Mouse (Mus musculus) midbrain, embryonic 11.5 days (tissue): ENCODE results near the gene Ajm1. TPM values are rescaled to one million over a fixed set of nuclear protein-coding genes. Genes with fewer than 3 reads are reported as not detected.

Source experiments
- ATAC-seq: fragments of 200-750 bp; cut with Nextera tagmentation; 2 replicates; pipeline ENCODE4 v1.8.0; 2017; ENCODE audit warnings: moderate TSS enrichment, moderate library complexity; ENCODE audit not compliant: low FRiP score
- DNase-seq: peaks from one replicate; pipeline ENCODE4 v3.0.0; 2015; ENCODE audit warnings: low spot score; ENCODE audit errors: missing footprints
- H3K27ac ChIP-seq: fragments of 300-500 bp; sonication (generic); 2 replicates; pipeline ENCODE4 v1.5.1; 2014; ENCODE audit warnings: low read depth, low read length
- H3K27me3 ChIP-seq: fragments of 300-500 bp; sonication (generic); 2 replicates; pipeline ENCODE4 v1.6.1; 2014; ENCODE audit warnings: mild to moderate bottlenecking, low read length, moderate library complexity, mixed read lengths; ENCODE audit not compliant: control insufficient read depth, insufficient read depth
- H3K36me3 ChIP-seq: fragments of 300-500 bp; sonication (generic); 2 replicates; pipeline ENCODE4 v1.6.1; 2014; ENCODE audit warnings: mild to moderate bottlenecking, low read length, moderate library complexity, mixed read lengths; ENCODE audit not compliant: control insufficient read depth, insufficient read depth
- H3K4me1 ChIP-seq: fragments of 300-500 bp; sonication (generic); 2 replicates; pipeline ENCODE4 v1.6.1; 2014; ENCODE audit warnings: low read length; ENCODE audit not compliant: control insufficient read depth, insufficient read depth
- H3K4me2 ChIP-seq: fragments of 300-500 bp; sonication (generic); 2 replicates; pipeline ENCODE4 v1.6.1; 2014; ENCODE audit warnings: mild to moderate bottlenecking, moderate library complexity
- H3K4me3 ChIP-seq: fragments of 300-500 bp; sonication (generic); 2 replicates; pipeline ENCODE4 v1.5.1; 2014; ENCODE audit warnings: low read depth, low read length
- H3K9ac ChIP-seq: fragments of 300-500 bp; sonication (generic); 2 replicates; pipeline ENCODE4 v1.6.1; 2014; ENCODE audit warnings: low read length
- H3K9me3 ChIP-seq: fragments of 300-500 bp; sonication (generic); 2 replicates; pipeline ENCODE4 v1.6.1; 2016; ENCODE audit warnings: low read length; ENCODE audit not compliant: control insufficient read depth
- WGBS: fragments of 180-500 bp; shearing (Covaris S2); extraction: QIAGEN DNeasy Blood & Tissue Kit; methylation state at CpG from one replicate; pipeline ENCODE4 v1.1.7; 2014; 5-methylcytosine and 5-hydroxymethylcytosine counted together
- polyA plus RNA-seq: library from polyadenylated mRNA; unstranded; fragments of >200 nt; fragmentation: Nextera tagmentation; extraction: Ambion mirVana; gene quantifications from 2 replicates; pipeline ENCODE4 v1.2.1, GENCODE M21; 2014

The Ajm1 gene
- polyA plus RNA-seq, 1 experiment from 2014 or later = 0.07 TPM

- H3K27ac ChIP-seq = no peak overlapping the region
- DNase-seq (peak; percentile 35), ATAC-seq (no peak)
- WGBS = 75% methylated on average over 9 of the region's 9 CpGs
- no peaks in the 10 kb centered on the region for H3K9me3 ChIP-seq
- no peak overlapping the region for H3K4me3 ChIP-seq
- H3K4me2 ChIP-seq = no peak overlapping the region
- H3K36me3 ChIP-seq = no peaks in the 10 kb centered on the region
- H3K27me3 ChIP-seq = no peaks in the 10 kb centered on the region
- no peak overlapping the region for H3K9ac ChIP-seq
- H3K4me1 ChIP-seq = peaks cover 8% of the 10 kb centered on the region
Observed at GRCm38 (mm10) chr2:25549021-25549991, 32.3 kb downstream of the Ajm1 start.

- 3% methylated on average over 48 of the region's 48 CpGs for WGBS
- H3K4me1 ChIP-seq = peaks cover 8% of the 10 kb centered on the region
- DNase-seq (peak; percentile 99), ATAC-seq (peak; percentile 99)
- H3K4me2 ChIP-seq = peak within 1 kb of the TSS; percentile 53
- H3K27me3 ChIP-seq = no peaks in the 10 kb centered on the region
- H3K9me3 ChIP-seq = no peaks in the 10 kb centered on the region
- H3K36me3 ChIP-seq = no peaks in the 10 kb centered on the region
- H3K27ac ChIP-seq = peak within 1 kb of the TSS; percentile 20; the same call in 1 of the 2 replicates
- peak within 1 kb of the TSS; percentile 71 for H3K4me3 ChIP-seq
- peak within 1 kb of the TSS; percentile 70 for H3K9ac ChIP-seq
Observed at GRCm38 (mm10) chr2:25546811-25547491, 34.6 kb downstream of the Ajm1 start, which contains the start of gene Traf2. Gene Traf2, minus strand, starts transcription at chr2:25546940.

- peak overlapping the region; percentile 71 for H3K4me3 ChIP-seq
- H3K9me3 ChIP-seq = no peaks in the 10 kb centered on the region
- peak; percentile 78 for ATAC-seq
- peak overlapping the region; percentile 20; the same call in 1 of the 2 replicates for H3K27ac ChIP-seq
- peak overlapping the region; percentile 70 for H3K9ac ChIP-seq
- H3K36me3 ChIP-seq = no peaks in the 10 kb centered on the region
- WGBS = 9% methylated on average over 35 of the region's 43 CpGs
- no peaks in the 10 kb centered on the region for H3K27me3 ChIP-seq
- H3K4me1 ChIP-seq = peaks cover 8% of the 10 kb centered on the region
- DNase-seq = no peak
- peak overlapping the region; percentile 53 for H3K4me2 ChIP-seq
Observed at GRCm38 (mm10) chr2:25545996-25546810, 35.4 kb downstream of the Ajm1 start.

GRCm38 (mm10) chr2:25541644-25542367, 39.8 kb downstream of the Ajm1 start:
- ATAC-seq = no peak
- H3K9me3 ChIP-seq = no peaks in the 10 kb centered on the region
- H3K4me3 ChIP-seq = no peak overlapping the region
- no peak overlapping the region for H3K27ac ChIP-seq
- 89% methylated on average over 10 of the region's 10 CpGs for WGBS
- peaks cover 5% of the 10 kb centered on the region for H3K4me1 ChIP-seq
- DNase-seq = no peak
- H3K36me3 ChIP-seq = no peaks in the 10 kb centered on the region
- no peak overlapping the region for H3K9ac ChIP-seq
- no peak overlapping the region for H3K4me2 ChIP-seq
- no peaks in the 10 kb centered on the region for H3K27me3 ChIP-seq

GRCm38 (mm10) chr2:25540541-25540948, 41.0 kb downstream of the Ajm1 start:
- 94% methylated on average over 4 of the region's 4 CpGs for WGBS
- ATAC-seq (no peak), DNase-seq (no peak)
- no peaks in the 10 kb centered on the region for H3K4me1 ChIP-seq
- no peak overlapping the region for H3K27ac ChIP-seq
- no peak overlapping the region for H3K4me2 ChIP-seq
- no peaks in the 10 kb centered on the region; the same call in 1 of the 2 replicates for H3K36me3 ChIP-seq
- no peak overlapping the region for H3K9ac ChIP-seq
- H3K4me3 ChIP-seq = no peak overlapping the region
- H3K9me3 ChIP-seq = no peaks in the 10 kb centered on the region
- no peaks in the 10 kb centered on the region for H3K27me3 ChIP-seq

- no peak overlapping the region for H3K4me3 ChIP-seq
- ATAC-seq = no peak
- H3K9me3 ChIP-seq = no peaks in the 10 kb centered on the region
- DNase-seq = no peak
- H3K9ac ChIP-seq = no peak overlapping the region
- no peak overlapping the region for H3K27ac ChIP-seq
- no peaks in the 10 kb centered on the region for H3K4me1 ChIP-seq
- 91% methylated on average over 8 of the region's 8 CpGs for WGBS
- H3K36me3 ChIP-seq = no peaks in the 10 kb centered on the region; the same call in 1 of the 2 replicates
- H3K4me2 ChIP-seq = no peak overlapping the region
- no peaks in the 10 kb centered on the region for H3K27me3 ChIP-seq
Observed at GRCm38 (mm10) chr2:25536531-25536930, 45.0 kb downstream of the Ajm1 start.

GRCm38 (mm10) chr2:25534866-25535182, 46.7 kb downstream of the Ajm1 start:
- H3K4me2 ChIP-seq = no peak overlapping the region
- H3K36me3 ChIP-seq = peaks cover 6% of the 10 kb centered on the region; the same call in 1 of the 2 replicates
- ATAC-seq (no peak), DNase-seq (no peak)
- no peak overlapping the region for H3K27ac ChIP-seq
- no peaks in the 10 kb centered on the region for H3K9me3 ChIP-seq
- no peak overlapping the region for H3K4me3 ChIP-seq
- no peaks in the 10 kb centered on the region for H3K27me3 ChIP-seq
- H3K9ac ChIP-seq = no peak overlapping the region
- WGBS = 90% methylated on average over 2 of the region's 2 CpGs
- H3K4me1 ChIP-seq = no peaks in the 10 kb centered on the region

GRCm38 (mm10) chr2:25534178-25534865, 47.2 kb downstream of the Ajm1 start:
- Histone ChIP-seq H3K36me3 (peaks cover 6% of the 10 kb centered on the region; the same call in 1 of the 2 replicates), H3K4me3 (no peak overlapping the region)

More at GRCm38 (mm10) chr2:25534178-25534865, 47.2 kb downstream of the Ajm1 start:
- Histone ChIP-seq H3K9ac (no peak overlapping the region), H3K27ac (no peak overlapping the region), H3K4me2 (no peak overlapping the region), H3K27me3 (no peaks in the 10 kb centered on the region), H3K9me3 (no peaks in the 10 kb centered on the region), H3K4me1 (no peaks in the 10 kb centered on the region)
- no peak for ATAC-seq
- DNase-seq = no peak
- 89% methylated on average over 3 of the region's 3 CpGs for WGBS
